Mouse (Mus musculus): ENCODE measurements around the gene Zc3hc1. TPM values are rescaled to one million over a fixed set of nuclear protein-coding genes. Genes with fewer than 3 reads are reported as not detected.

Gene Zc3hc1
- polyA plus RNA-seq, 1 experiment: 41.6 TPM

- Histone ChIP-seq H3ac (ENCODE audit: control insufficient read depth, insufficient read length, low read depth) (no peak overlapping the region), H3K4me3 (ENCODE audit: insufficient read depth, poor library complexity, severe bottlenecking) (no peak overlapping the region), H3K36me3 (ENCODE audit: control insufficient read depth, insufficient read depth) (no peaks in the 10 kb centered on the region), H3K27me3 (ENCODE audit: control insufficient read depth, insufficient read depth, insufficient read length) (no peaks in the 10 kb centered on the region), H3K79me3 (ENCODE audit: low read depth) (no peaks in the 10 kb centered on the region), H3K79me2 (ENCODE audit: control insufficient read depth, insufficient read depth) (no peaks in the 10 kb centered on the region)
- TF ChIP-seq USF1 (IDR thresholded peaks at IDR 0.05; ENCODE audit: low read depth) (no peak), CEBPB (IDR thresholded peaks at IDR 0.05; ENCODE audit: low read depth) (no peak), FOSL1 (IDR thresholded peaks at IDR 0.05; ENCODE audit: insufficient read depth, low read length, poor library complexity, severe bottlenecking) (no peak), MYOG (IDR thresholded peaks at IDR 0.05; ENCODE audit: control insufficient read depth, extremely low read depth, insufficient read length) (no peak), MAX (IDR thresholded peaks at IDR 0.05) (no peak), CTCF (IDR thresholded peaks at IDR 0.05; ENCODE audit: control insufficient read depth, insufficient read depth, insufficient read length) (no peak), MYOD1 (IDR thresholded peaks at IDR 0.05; ENCODE audit: control insufficient read depth, insufficient read length, low read depth) (no peak)
Measured at GRCm38 (mm10) chr6:30351290-30351689, 39.5 kb downstream of the Zc3hc1 start.

- Histone ChIP-seq H3ac (ENCODE audit: control insufficient read depth, insufficient read length, low read depth) (no peak overlapping the region), H3K79me3 (ENCODE audit: low read depth) (no peaks in the 10 kb centered on the region), H3K27me3 (ENCODE audit: control insufficient read depth, insufficient read depth, insufficient read length) (no peaks in the 10 kb centered on the region), H3K79me2 (ENCODE audit: control insufficient read depth, insufficient read depth) (no peaks in the 10 kb centered on the region), H3K36me3 (ENCODE audit: control insufficient read depth, insufficient read depth) (no peaks in the 10 kb centered on the region), H3K4me3 (ENCODE audit: insufficient read depth, poor library complexity, severe bottlenecking) (no peak overlapping the region)
- TF ChIP-seq FOSL1 (IDR thresholded peaks at IDR 0.05; ENCODE audit: insufficient read depth, low read length, poor library complexity, severe bottlenecking): no peak
- TF ChIP-seq MAX (IDR thresholded peaks at IDR 0.05): no peak
- no peak for TF ChIP-seq CTCF (IDR thresholded peaks at IDR 0.05; ENCODE audit: control insufficient read depth, insufficient read depth, insufficient read length)
- TF ChIP-seq MYOG (IDR thresholded peaks at IDR 0.05; ENCODE audit: control insufficient read depth, extremely low read depth, insufficient read length): no peak
- no peak for TF ChIP-seq USF1 (IDR thresholded peaks at IDR 0.05; ENCODE audit: low read depth)
- TF ChIP-seq CEBPB (IDR thresholded peaks at IDR 0.05; ENCODE audit: low read depth): no peak
- TF ChIP-seq MYOD1 (IDR thresholded peaks at IDR 0.05; ENCODE audit: control insufficient read depth, insufficient read length, low read depth): no peak
Measured at GRCm38 (mm10) chr6:30347288-30347801, 43.5 kb downstream of the Zc3hc1 start.

GRCm38 (mm10) chr6:30346737-30347136, 44.1 kb downstream of the Zc3hc1 start:
- H3K27me3 ChIP-seq (ENCODE audit: control insufficient read depth, insufficient read depth, insufficient read length): no peaks in the 10 kb centered on the region

GRCm38 (mm10) chr6:30344032-30344431, 46.8 kb downstream of the Zc3hc1 start:
- Histone ChIP-seq H3K4me3 (ENCODE audit: insufficient read depth, poor library complexity, severe bottlenecking) (no peak overlapping the region), H3ac (ENCODE audit: control insufficient read depth, insufficient read length, low read depth) (no peak overlapping the region), H3K79me3 (ENCODE audit: low read depth) (no peaks in the 10 kb centered on the region), H3K79me2 (ENCODE audit: control insufficient read depth, insufficient read depth) (no peaks in the 10 kb centered on the region), H3K27me3 (ENCODE audit: control insufficient read depth, insufficient read depth, insufficient read length) (no peaks in the 10 kb centered on the region), H3K36me3 (ENCODE audit: control insufficient read depth, insufficient read depth) (no peaks in the 10 kb centered on the region)
- no peak for TF ChIP-seq USF1 (IDR thresholded peaks at IDR 0.05; ENCODE audit: low read depth)
- peak; percentile 36 for TF ChIP-seq CEBPB (IDR thresholded peaks at IDR 0.05; ENCODE audit: low read depth)

More at GRCm38 (mm10) chr6:30346737-30347136, 44.1 kb downstream of the Zc3hc1 start:
- Histone ChIP-seq H3K79me3 (ENCODE audit: low read depth) (no peaks in the 10 kb centered on the region), H3K36me3 (ENCODE audit: control insufficient read depth, insufficient read depth) (no peaks in the 10 kb centered on the region), H3K4me3 (ENCODE audit: insufficient read depth, poor library complexity, severe bottlenecking) (no peak overlapping the region), H3K79me2 (ENCODE audit: control insufficient read depth, insufficient read depth) (no peaks in the 10 kb centered on the region), H3ac (ENCODE audit: control insufficient read depth, insufficient read length, low read depth) (no peak overlapping the region)
- TF ChIP-seq CTCF (IDR thresholded peaks at IDR 0.05; ENCODE audit: control insufficient read depth, insufficient read depth, insufficient read length): no peak
- peak; percentile 18 for TF ChIP-seq MAX (IDR thresholded peaks at IDR 0.05)
- TF ChIP-seq USF1 (IDR thresholded peaks at IDR 0.05; ENCODE audit: low read depth): no peak
- TF ChIP-seq FOSL1 (IDR thresholded peaks at IDR 0.05; ENCODE audit: insufficient read depth, low read length, poor library complexity, severe bottlenecking): no peak
- no peak for TF ChIP-seq CEBPB (IDR thresholded peaks at IDR 0.05; ENCODE audit: low read depth)
- no peak for TF ChIP-seq MYOG (IDR thresholded peaks at IDR 0.05; ENCODE audit: control insufficient read depth, extremely low read depth, insufficient read length)

- H3K36me3 ChIP-seq (ENCODE audit: control insufficient read depth, insufficient read depth): no peaks in the 10 kb centered on the region
- no peaks in the 10 kb centered on the region for H3K79me2 ChIP-seq (ENCODE audit: control insufficient read depth, insufficient read depth)
- H3K79me3 ChIP-seq (ENCODE audit: low read depth): no peaks in the 10 kb centered on the region
- H3K4me3 ChIP-seq (ENCODE audit: insufficient read depth, poor library complexity, severe bottlenecking): no peak overlapping the region
- H3K27me3 ChIP-seq (ENCODE audit: control insufficient read depth, insufficient read depth, insufficient read length): no peaks in the 10 kb centered on the region
- TF ChIP-seq USF1 (IDR thresholded peaks at IDR 0.05; ENCODE audit: low read depth): no peak
- TF ChIP-seq MAX (IDR thresholded peaks at IDR 0.05): no peak
- TF ChIP-seq CEBPB (IDR thresholded peaks at IDR 0.05; ENCODE audit: low read depth): no peak
- no peak for TF ChIP-seq MYOG (IDR thresholded peaks at IDR 0.05; ENCODE audit: control insufficient read depth, extremely low read depth, insufficient read length)
- no peak for TF ChIP-seq FOSL1 (IDR thresholded peaks at IDR 0.05; ENCODE audit: insufficient read depth, low read length, poor library complexity, severe bottlenecking)
- TF ChIP-seq CTCF (IDR thresholded peaks at IDR 0.05; ENCODE audit: control insufficient read depth, insufficient read depth, insufficient read length): no peak
- no peak for TF ChIP-seq MYOD1 (IDR thresholded peaks at IDR 0.05; ENCODE audit: control insufficient read depth, insufficient read length, low read depth)
- no peak overlapping the region for H3ac ChIP-seq (ENCODE audit: control insufficient read depth, insufficient read length, low read depth)
Measured at GRCm38 (mm10) chr6:30340231-30340873, 50.5 kb downstream of the Zc3hc1 start.

- H3K4me3 ChIP-seq (ENCODE audit: insufficient read depth, poor library complexity, severe bottlenecking): no peak overlapping the region
- TF ChIP-seq USF1 (IDR thresholded peaks at IDR 0.05; ENCODE audit: low read depth): no peak
- TF ChIP-seq MYOG (IDR thresholded peaks at IDR 0.05; ENCODE audit: control insufficient read depth, extremely low read depth, insufficient read length): no peak
- TF ChIP-seq CEBPB (IDR thresholded peaks at IDR 0.05; ENCODE audit: low read depth): no peak
- TF ChIP-seq FOSL1 (IDR thresholded peaks at IDR 0.05; ENCODE audit: insufficient read depth, low read length, poor library complexity, severe bottlenecking): no peak
- TF ChIP-seq MYOD1 (IDR thresholded peaks at IDR 0.05; ENCODE audit: control insufficient read depth, insufficient read length, low read depth): no peak
- TF ChIP-seq CTCF (IDR thresholded peaks at IDR 0.05; ENCODE audit: control insufficient read depth, insufficient read depth, insufficient read length): no peak
- TF ChIP-seq MAX (IDR thresholded peaks at IDR 0.05): no peak
- no peak overlapping the region for H3ac ChIP-seq (ENCODE audit: control insufficient read depth, insufficient read length, low read depth)
- no peaks in the 10 kb centered on the region for H3K79me2 ChIP-seq (ENCODE audit: control insufficient read depth, insufficient read depth)
- H3K79me3 ChIP-seq (ENCODE audit: low read depth): no peaks in the 10 kb centered on the region
- H3K36me3 ChIP-seq (ENCODE audit: control insufficient read depth, insufficient read depth): no peaks in the 10 kb centered on the region
- no peaks in the 10 kb centered on the region for H3K27me3 ChIP-seq (ENCODE audit: control insufficient read depth, insufficient read depth, insufficient read length)
Measured at GRCm38 (mm10) chr6:30336912-30337311, 53.9 kb downstream of the Zc3hc1 start.

All from C2C12 (cell line).